ENCODE assay signal across 10 mouse cellular contexts in genomic region chr11:89084601-89085000, GRCm38 (mm10). TPM values are rescaled to one million over a fixed set of nuclear protein-coding genes. Genes with fewer than 3 reads are reported as not detected.
A peak's percentile ranks its signal among the peaks of the same experiment; 100 is the strongest.
DNase-seq lines count a peak whose midpoint lies in the region; ATAC-seq and TF ChIP-seq lines count a peak whose summit lies in the region.
"Had no signal": no experiment of that assay in that cellular context is flagged by ENCODE, and none has a peak within 500 bp of the region (broad histone marks: within the 10 kb centered on the region; RNA-seq: fewer than 3 reads in every experiment).

No protein-coding gene starts in this region.

- no peak overlapping the region for H3K4me2 ChIP-seq in kidney, postnatal 0 days (ENCODE audit: low read length)
- H3K4me2 ChIP-seq in kidney, embryonic 14.5 days (replicated peaks; ENCODE audit: low read depth, low read length) = no peak overlapping the region
- no peak overlapping the region for H3K4me2 ChIP-seq in embryonic facial prominence, embryonic 14.5 days (ENCODE audit: low read depth, low read length)
- H3K4me2 ChIP-seq: limb, embryonic 13.5 days had no signal

- DNase-seq in adrenal gland, adult 2 months = peak; percentile 36
- no peak for DNase-seq in adrenal gland, postnatal 4 days (ENCODE audit: low spot score in 2 of 2)
- DNase-seq in kidney, postnatal 0 days (ENCODE audit: low spot score) = peak; percentile 87
- DNase-seq in MEL-GATA-1-ER (ENCODE audit: extremely low read depth, low read depth) = peak; percentile 66
- DNase-seq in embryonic facial prominence, embryonic 14.5 days (ENCODE audit: low spot score) = peak; percentile 76

- no peak for ATAC-seq in kidney, postnatal 0 days (replicated peaks; ENCODE audit: low FRiP score, low read depth)
- no peak for ATAC-seq in kidney, embryonic 14.5 days (ENCODE audit: low FRiP score, low TSS enrichment)
- no peak for ATAC-seq in embryonic facial prominence, embryonic 14.5 days (ENCODE audit: low read depth)
- peak; percentile 58 for ATAC-seq in megakaryocyte, adult 5-6 weeks (ENCODE audit: poor library complexity, severe bottlenecking)
- no peak for ATAC-seq in monocyte, adult 5-6 weeks (replicated peaks; ENCODE audit: insufficient number of reproducible peaks, low FRiP score, low TSS enrichment, poor library complexity, severe bottlenecking)

- H3K9ac ChIP-seq in kidney, postnatal 0 days (ENCODE audit: low read depth, low read length) = no peak overlapping the region
- no peak overlapping the region for H3K9ac ChIP-seq in kidney, embryonic 14.5 days (ENCODE audit: low read depth, low read length)
- H3K9ac ChIP-seq in embryonic facial prominence, embryonic 14.5 days (ENCODE audit: low read depth, low read length) = no peak overlapping the region
- H3K9ac ChIP-seq: limb, embryonic 13.5 days had no signal

- H3K27me3 ChIP-seq in kidney, postnatal 0 days (ENCODE audit: insufficient read depth, low read length) = no peaks in the 10 kb centered on the region
- H3K27me3 ChIP-seq in kidney, embryonic 14.5 days (ENCODE audit: control insufficient read depth, insufficient read depth, low read length) = no peaks in the 10 kb centered on the region
- no peaks in the 10 kb centered on the region for H3K27me3 ChIP-seq in embryonic facial prominence, embryonic 14.5 days (replicated peaks; ENCODE audit: control insufficient read depth, insufficient read depth, low read length)
- H3K27me3 ChIP-seq: limb, embryonic 13.5 days had no signal

- no peaks in the 10 kb centered on the region for H3K9me3 ChIP-seq in kidney, postnatal 0 days (replicated peaks; ENCODE audit: low read length)
- H3K9me3 ChIP-seq in kidney, embryonic 14.5 days (ENCODE audit: control insufficient read depth, low read length) = no peaks in the 10 kb centered on the region
- no peaks in the 10 kb centered on the region for H3K9me3 ChIP-seq in embryonic facial prominence, embryonic 14.5 days (ENCODE audit: control insufficient read depth, low read length)
- H3K9me3 ChIP-seq: limb, embryonic 13.5 days had no signal

- WGBS in kidney, postnatal 0 days = 43% methylated on average over 7 of the region's 7 CpGs
- 47% methylated on average over 7 of the region's 7 CpGs for WGBS in kidney, embryonic 14.5 days
- 43% methylated on average over 7 of the region's 7 CpGs for WGBS in embryonic facial prominence, embryonic 14.5 days

- H3K36me3 ChIP-seq in kidney, postnatal 0 days (ENCODE audit: insufficient read depth, low read length) = no peaks in the 10 kb centered on the region
- H3K36me3 ChIP-seq in kidney, embryonic 14.5 days (ENCODE audit: control insufficient read depth, insufficient read depth, low read length) = no peaks in the 10 kb centered on the region
- H3K36me3 ChIP-seq in embryonic facial prominence, embryonic 14.5 days (ENCODE audit: control insufficient read depth, insufficient read depth, low read length) = no peaks in the 10 kb centered on the region
- H3K36me3 ChIP-seq: limb, embryonic 13.5 days had no signal

- no peak overlapping the region for H3K27ac ChIP-seq in kidney, postnatal 0 days
- H3K27ac ChIP-seq in kidney, embryonic 14.5 days (ENCODE audit: low read depth, low read length) = no peak overlapping the region
- no peak overlapping the region for H3K27ac ChIP-seq in embryonic facial prominence, embryonic 14.5 days (replicated peaks; ENCODE audit: low read depth, low read length)
- H3K27ac ChIP-seq: limb, embryonic 13.5 days had no signal

- TF ChIP-seq CTCF in kidney, postnatal 0 days (IDR thresholded peaks at IDR 0.05; ENCODE audit: low read depth) = peak; percentile 75

- H3K4me3 ChIP-seq in kidney, postnatal 0 days (replicated peaks; ENCODE audit: low read depth, low read length) = no peak overlapping the region
- no peak overlapping the region for H3K4me3 ChIP-seq in kidney, embryonic 14.5 days (ENCODE audit: low read length)
- no peak overlapping the region for H3K4me3 ChIP-seq in embryonic facial prominence, embryonic 14.5 days (ENCODE audit: low read depth, low read length)
- H3K4me3 ChIP-seq: limb, embryonic 13.5 days had no signal

- no peaks in the 10 kb centered on the region for H3K4me1 ChIP-seq in kidney, postnatal 0 days (replicated peaks; ENCODE audit: insufficient read depth, low read length)
- H3K4me1 ChIP-seq in kidney, embryonic 14.5 days (ENCODE audit: control insufficient read depth, insufficient read depth, low read length) = no peaks in the 10 kb centered on the region
- no peaks in the 10 kb centered on the region for H3K4me1 ChIP-seq in embryonic facial prominence, embryonic 14.5 days (ENCODE audit: control insufficient read depth, insufficient read depth, low read length)
- H3K4me1 ChIP-seq: limb, embryonic 13.5 days had no signal

RNA-seq across cellular contexts. Expression of gene Gm525, which starts 11.0 kb away (rescaled TPM):
- total RNA-seq in adrenal gland, adult 2 months (2021) = not detected
- 0.26 and 0.58 TPM in 2 replicates for polyA plus RNA-seq in adrenal gland, adult 2 months (2012; rRNA removed)
- total RNA-seq in adrenal gland, postnatal 4 days (2021) = under 1 TPM in 1 of 2 experiments, not detected in 1; 0.62 TPM
- polyA plus RNA-seq in kidney, postnatal 0 days (2015; fragmentation: Nextera tagmentation; extraction: Ambion mirVana) = 0.45 TPM in 1 of 2 replicates, not detected in the other
- not detected in 2 replicates for polyA plus RNA-seq in kidney, embryonic 14.5 days (2014; fragmentation: Nextera tagmentation; extraction: Ambion mirVana)
- polyA plus RNA-seq in embryonic facial prominence, embryonic 14.5 days (2014; fragmentation: Nextera tagmentation; extraction: Ambion mirVana) = 1.2 and 1.7 TPM in 2 replicates
- total RNA-seq in megakaryocyte, adult 5-6 weeks (2015) = not detected in 2 replicates
- total RNA-seq in megakaryocyte, adult 5-6 weeks (2017) = not detected in 2 replicates
- total RNA-seq in monocyte, adult 5-6 weeks (2017) = not detected in 3 replicates
- polyA plus RNA-seq: small intestine, adult 2 months had no signal

RNA-seq across cellular contexts. Expression of gene Dgke, which starts 18.0 kb away (rescaled TPM):
- total RNA-seq in adrenal gland, adult 2 months (2021) = 10 to 100 TPM; 11.0 to 11.3 TPM
- 7.8 TPM in 2 replicates for polyA plus RNA-seq in adrenal gland, adult 2 months (2012; rRNA removed)
- total RNA-seq in adrenal gland, postnatal 4 days (2021) = 10 to 100 TPM; 11.3 to 14.2 TPM
- 2.6 and 3.3 TPM in 2 replicates for polyA plus RNA-seq in kidney, postnatal 0 days (2015; fragmentation: Nextera tagmentation; extraction: Ambion mirVana)
- 3.2 and 5.3 TPM in 2 replicates for polyA plus RNA-seq in kidney, embryonic 14.5 days (2014; fragmentation: Nextera tagmentation; extraction: Ambion mirVana)
- polyA plus RNA-seq in embryonic facial prominence, embryonic 14.5 days (2014; fragmentation: Nextera tagmentation; extraction: Ambion mirVana) = 3.0 and 3.6 TPM in 2 replicates
- 1.1 and 1.3 TPM in 2 replicates for total RNA-seq in megakaryocyte, adult 5-6 weeks (2015)
- 2.6 and 2.7 TPM in 2 replicates for total RNA-seq in megakaryocyte, adult 5-6 weeks (2017)
- 4.6 to 8.2 TPM (median 8.2 TPM) in 3 replicates for total RNA-seq in monocyte, adult 5-6 weeks (2017)

Comparison
In these comparisons a context has a peak if more than half of its experiments do, and no peak if none do; other contexts are left out.
1. DNase-seq: peak in adrenal gland, adult 2 months (single experiment), kidney, postnatal 0 days (single experiment), MEL-GATA-1-ER (single experiment) and embryonic facial prominence, embryonic 14.5 days (single experiment); none in adrenal gland, postnatal 4 days (0 of 2).